Mouse (Mus musculus): Measurements from ENCODE around the gene Olfr1513. TPM values are rescaled to one million over a fixed set of nuclear protein-coding genes. Genes with fewer than 3 reads are reported as not detected.

The Olfr1513 gene
- polyA plus RNA-seq, 2 experiments = not detected

DNA sequence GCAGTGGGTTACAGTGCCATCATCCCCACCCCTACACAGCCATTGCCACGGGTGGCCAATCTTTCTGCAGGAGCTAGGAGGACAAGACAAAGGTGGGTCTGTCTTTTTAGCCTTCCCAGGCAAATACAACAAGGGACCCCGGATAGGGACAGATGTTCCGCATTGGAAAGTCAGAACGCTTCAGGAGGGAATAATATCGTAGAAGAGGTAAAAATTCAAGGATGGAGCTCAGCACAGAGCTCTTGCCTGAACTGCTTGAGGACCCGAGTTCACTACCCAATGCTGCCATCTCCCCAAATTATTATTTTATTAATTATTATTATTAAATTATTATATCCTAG lies 16.7 kb downstream of the Olfr1513 start:
- no peak for ATAC-seq (ENCODE audit: low FRiP score, low read depth)
- Histone ChIP-seq H3K9me3 (ENCODE audit: control insufficient read depth, low read length) (peaks cover 1% of the 10 kb centered on the region; the same call in 1 of the 2 replicates), H3K4me3 (replicated peaks; ENCODE audit: low read length) (no peak overlapping the region), H3K4me2 (replicated peaks; ENCODE audit: low read depth, low read length, severe bottlenecking) (no peak overlapping the region), H3K27me3 (ENCODE audit: control insufficient read depth, insufficient read depth, low read length) (no peaks in the 10 kb centered on the region), H3K36me3 (ENCODE audit: control insufficient read depth, insufficient read depth, low read length) (no peaks in the 10 kb centered on the region), H3K9ac (ENCODE audit: low read depth, low read length, severe bottlenecking) (no peak overlapping the region), H3K27ac (replicated peaks; ENCODE audit: low read depth, low read length) (no peak overlapping the region), H3K4me1 (ENCODE audit: control insufficient read depth, insufficient read depth, low read length) (no peaks in the 10 kb centered on the region)
- TF ChIP-seq POLR2A (IDR thresholded peaks at IDR 0.05; ENCODE audit: borderline replicate concordance, extremely low read depth, insufficient read depth, insufficient read length) = no peak
- 73% methylated on average over 6 of the region's 6 CpGs for WGBS
- DNase-seq (ENCODE audit: low spot score) = no peak

DNA sequence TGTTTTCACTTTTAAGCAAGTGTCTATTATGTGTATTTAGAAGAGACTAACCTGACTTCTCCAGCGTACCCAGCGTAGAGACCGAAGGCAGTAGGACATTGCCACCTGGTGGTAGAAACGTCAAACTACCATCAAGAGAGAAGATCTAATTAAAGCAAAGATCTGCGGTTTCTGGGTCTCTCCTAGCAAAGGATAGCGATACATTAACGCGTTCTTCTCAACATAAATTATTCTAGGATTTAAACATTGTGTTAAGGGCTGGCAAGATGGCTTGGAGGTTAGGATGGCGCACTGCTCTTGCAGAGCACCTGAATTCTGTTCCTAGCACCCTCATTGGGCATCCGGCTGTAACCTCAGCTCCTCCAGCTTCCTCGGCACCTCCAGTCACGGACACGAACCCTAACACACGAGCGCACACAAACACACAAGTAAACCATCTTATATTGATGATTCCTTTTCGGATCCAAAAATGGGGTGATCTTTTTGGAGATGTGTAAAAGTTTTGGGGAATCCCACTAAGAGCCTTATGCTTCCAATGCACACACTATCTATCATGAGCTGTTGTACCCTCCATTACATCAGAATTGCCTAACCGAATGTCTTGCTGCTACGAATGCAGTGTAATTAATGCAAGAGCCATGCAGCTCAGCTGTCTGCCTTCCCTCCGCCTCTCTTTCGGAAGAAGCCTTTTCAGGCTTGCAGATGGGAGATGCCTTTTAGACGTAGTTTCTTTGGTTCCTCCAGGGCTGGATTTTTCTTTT lies 17.3 kb downstream of the Olfr1513 start:
- H3K4me2 ChIP-seq (replicated peaks; ENCODE audit: low read depth, low read length, severe bottlenecking) = peak overlapping the region; percentile 33
- no peak overlapping the region for H3K27ac ChIP-seq (replicated peaks; ENCODE audit: low read depth, low read length)
- ATAC-seq (ENCODE audit: low FRiP score, low read depth) (peak; percentile 60; the same call in 1 of the 2 replicates), DNase-seq (ENCODE audit: low spot score) (peak; percentile 79)
- no peak for TF ChIP-seq POLR2A (IDR thresholded peaks at IDR 0.05; ENCODE audit: borderline replicate concordance, extremely low read depth, insufficient read depth, insufficient read length)
- no peaks in the 10 kb centered on the region for H3K4me1 ChIP-seq (ENCODE audit: control insufficient read depth, insufficient read depth, low read length)
- H3K9ac ChIP-seq (ENCODE audit: low read depth, low read length, severe bottlenecking) = no peak overlapping the region
- 28% methylated on average over 21 of the region's 21 CpGs for WGBS
- H3K36me3 ChIP-seq (ENCODE audit: control insufficient read depth, insufficient read depth, low read length) = no peaks in the 10 kb centered on the region
- H3K4me3 ChIP-seq (replicated peaks; ENCODE audit: low read length) = 0 out of 2 replicates have a peak overlapping the region, but pooled peaks have one; percentile 6
- no peaks in the 10 kb centered on the region for H3K27me3 ChIP-seq (ENCODE audit: control insufficient read depth, insufficient read depth, low read length)
- no peaks in the 10 kb centered on the region for H3K9me3 ChIP-seq (ENCODE audit: control insufficient read depth, low read length)

DNA sequence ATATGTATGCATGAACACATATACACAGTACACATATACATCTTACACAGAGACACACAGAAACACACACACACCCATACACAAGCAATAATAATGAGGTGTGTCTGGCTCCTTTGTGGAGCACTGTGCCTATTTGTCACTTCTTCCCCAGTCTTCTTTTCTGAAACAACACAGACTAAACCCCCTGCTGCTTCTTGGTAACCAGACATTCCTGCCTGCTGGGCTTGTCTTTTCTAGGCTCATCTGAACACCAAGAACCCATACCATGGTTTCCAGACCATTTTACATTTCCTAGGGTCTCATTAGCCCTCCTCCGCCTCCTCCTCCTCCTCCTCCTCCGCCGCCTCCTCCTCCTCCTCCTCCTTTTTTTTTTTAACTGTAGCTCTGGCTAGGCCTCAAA lies 24.0 kb downstream of the Olfr1513 start:
- Histone ChIP-seq H3K4me2 (replicated peaks; ENCODE audit: low read depth, low read length, severe bottlenecking) (no peak overlapping the region), H3K4me1 (ENCODE audit: control insufficient read depth, insufficient read depth, low read length) (no peaks in the 10 kb centered on the region), H3K4me3 (replicated peaks; ENCODE audit: low read length) (no peak overlapping the region), H3K9me3 (ENCODE audit: control insufficient read depth, low read length) (no peaks in the 10 kb centered on the region), H3K36me3 (ENCODE audit: control insufficient read depth, insufficient read depth, low read length) (no peaks in the 10 kb centered on the region), H3K9ac (ENCODE audit: low read depth, low read length, severe bottlenecking) (no peak overlapping the region), H3K27me3 (ENCODE audit: control insufficient read depth, insufficient read depth, low read length) (peaks cover 27% of the 10 kb centered on the region), H3K27ac (replicated peaks; ENCODE audit: low read depth, low read length) (no peak overlapping the region)
- WGBS = 88% methylated on average over 3 of the region's 3 CpGs
- ATAC-seq (ENCODE audit: low FRiP score, low read depth) (no peak), DNase-seq (ENCODE audit: low spot score) (no peak)
- TF ChIP-seq POLR2A (IDR thresholded peaks at IDR 0.05; ENCODE audit: borderline replicate concordance, extremely low read depth, insufficient read depth, insufficient read length) = no peak

DNA sequence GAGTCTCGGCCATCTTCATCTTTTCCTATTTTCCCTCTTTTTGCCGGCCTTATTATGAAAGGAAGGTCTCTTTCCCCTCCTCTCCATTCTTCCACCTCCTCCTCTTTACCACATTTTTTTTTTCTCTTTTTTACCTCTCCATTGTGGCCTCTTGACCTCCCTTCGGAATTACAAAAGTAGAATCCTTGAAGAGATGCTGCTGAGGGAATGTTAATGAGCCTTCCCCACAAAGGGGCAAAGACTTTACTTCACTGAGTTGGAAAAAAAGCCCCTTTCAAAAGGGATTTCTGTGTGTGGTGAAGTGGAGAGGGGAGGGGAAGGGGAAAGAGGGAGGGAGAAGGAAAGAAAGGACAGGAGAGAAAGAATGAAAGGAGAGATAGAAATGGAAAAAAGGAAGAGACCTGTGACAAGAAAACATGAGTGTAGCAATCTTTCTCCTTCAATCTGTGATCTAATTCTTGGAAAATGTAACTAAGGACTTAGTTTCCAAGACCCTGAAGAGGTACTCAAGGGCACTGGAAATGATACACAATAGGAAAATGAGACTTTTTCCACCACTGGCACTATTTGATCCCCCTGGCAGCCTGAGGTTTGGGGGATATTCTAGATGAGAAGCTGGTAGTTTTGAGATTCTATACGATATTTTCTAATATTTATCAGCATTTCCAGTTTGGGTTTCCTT lies 25.0 kb downstream of the Olfr1513 start:
- Histone ChIP-seq H3K9me3 (ENCODE audit: control insufficient read depth, low read length) (no peaks in the 10 kb centered on the region), H3K4me2 (replicated peaks; ENCODE audit: low read depth, low read length, severe bottlenecking) (no peak overlapping the region), H3K9ac (ENCODE audit: low read depth, low read length, severe bottlenecking) (no peak overlapping the region), H3K4me1 (ENCODE audit: control insufficient read depth, insufficient read depth, low read length) (no peaks in the 10 kb centered on the region), H3K36me3 (ENCODE audit: control insufficient read depth, insufficient read depth, low read length) (no peaks in the 10 kb centered on the region), H3K4me3 (replicated peaks; ENCODE audit: low read length) (no peak overlapping the region), H3K27ac (replicated peaks; ENCODE audit: low read depth, low read length) (no peak overlapping the region), H3K27me3 (ENCODE audit: control insufficient read depth, insufficient read depth, low read length) (peaks cover 31% of the 10 kb centered on the region)
- 34% methylated on average over 4 of the region's 4 CpGs for WGBS
- DNase-seq (ENCODE audit: low spot score) (no peak), ATAC-seq (ENCODE audit: low FRiP score, low read depth) (no peak)
- no peak for TF ChIP-seq POLR2A (IDR thresholded peaks at IDR 0.05; ENCODE audit: borderline replicate concordance, extremely low read depth, insufficient read depth, insufficient read length)

DNA sequence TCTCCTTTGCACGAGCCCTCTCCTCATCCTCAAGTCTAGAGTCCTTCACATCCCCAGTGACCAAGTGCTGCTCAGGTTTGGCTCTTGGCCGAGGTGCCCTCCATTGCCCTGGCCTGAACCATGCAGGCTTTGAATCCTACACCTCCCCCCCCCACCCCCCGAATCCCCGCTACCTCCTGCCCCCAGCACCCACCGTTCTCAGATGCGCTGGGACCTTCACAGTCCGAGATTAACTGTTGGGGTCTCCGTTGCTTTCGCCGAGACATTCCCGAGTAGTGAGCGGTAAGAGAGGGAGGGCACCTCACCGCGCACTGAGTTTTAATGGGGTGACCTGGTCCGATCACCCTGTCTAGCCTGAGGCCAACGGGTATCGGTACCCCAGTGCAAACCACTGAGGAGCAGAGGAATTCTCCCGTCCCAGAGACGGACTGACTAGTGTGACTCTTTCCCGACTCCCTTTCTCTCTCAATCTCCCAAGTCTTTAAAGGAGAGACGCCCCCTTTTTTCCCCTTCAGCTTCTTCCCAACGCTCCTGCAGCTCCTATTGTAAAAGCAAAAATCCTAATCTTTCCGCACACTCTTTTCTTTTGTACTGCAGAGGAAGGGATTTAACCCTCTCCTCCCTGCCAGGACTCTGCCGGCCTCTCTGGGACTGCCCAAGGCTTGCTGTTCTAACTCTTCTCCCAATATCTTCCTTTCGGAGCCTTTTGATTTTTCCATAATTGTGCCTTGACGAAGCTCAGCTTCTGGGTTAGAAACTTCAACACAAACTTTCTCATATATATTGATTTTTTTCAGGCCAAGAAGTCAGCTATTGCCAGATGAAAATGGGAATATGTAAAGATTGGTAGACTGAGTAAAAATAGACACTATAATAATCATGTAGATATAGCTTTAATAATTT lies 28.0 kb downstream of the Olfr1513 start, which contains the start of gene Sall2:
Sall2 (minus strand) TSS at position 853 of the 903 bp plus-strand sequence.
- ATAC-seq (ENCODE audit: low FRiP score, low read depth) (peak; percentile 47; the same call in 1 of the 2 replicates), DNase-seq (ENCODE audit: low spot score) (no peak)
- TF ChIP-seq POLR2A (IDR thresholded peaks at IDR 0.05; ENCODE audit: borderline replicate concordance, extremely low read depth, insufficient read depth, insufficient read length) = no peak
- Histone ChIP-seq H3K4me3 (replicated peaks; ENCODE audit: low read length) (peak within 1 kb of the TSS; percentile 40), H3K27me3 (ENCODE audit: control insufficient read depth, insufficient read depth, low read length) (peaks cover 31% of the 10 kb centered on the region), H3K4me1 (ENCODE audit: control insufficient read depth, insufficient read depth, low read length) (no peaks in the 10 kb centered on the region), H3K9me3 (ENCODE audit: control insufficient read depth, low read length) (no peaks in the 10 kb centered on the region), H3K9ac (ENCODE audit: low read depth, low read length, severe bottlenecking) (peak within 1 kb of the TSS; percentile 44), H3K27ac (replicated peaks; ENCODE audit: low read depth, low read length) (no peak within 1 kb of the TSS), H3K36me3 (ENCODE audit: control insufficient read depth, insufficient read depth, low read length) (no peaks in the 10 kb centered on the region), H3K4me2 (replicated peaks; ENCODE audit: low read depth, low read length, severe bottlenecking) (peak within 1 kb of the TSS; percentile 68)
- 1% methylated on average over 26 of the region's 26 CpGs for WGBS

Measured in limb, embryonic 14.5 days (tissue).